Mouse (Mus musculus) kidney, adult 2 months (tissue): Measurements from ENCODE around the gene D10Jhu81e.

Source experiments
- CTCF ChIP-seq: fragments of 200-500 bp; conservative IDR thresholded peaks from 2 replicates; pipeline ENCODE4 v1.5.1; 2011; ENCODE audit warnings: low read depth, mild to moderate bottlenecking, control low read depth, low read length, moderate library complexity, mixed read lengths; ENCODE audit not compliant: insufficient read depth, insufficient read length
- POLR2A ChIP-seq: fragments of 200-500 bp; IDR thresholded peaks from one replicate; pipeline ENCODE4 v1.6.1; 2011; ENCODE audit warnings: low read depth, low read length, control low read depth

- TF ChIP-seq CTCF (no peak), POLR2A (no peak)
Observed at GRCm38 (mm10) chr10:78159252-78159878, 10.2 kb downstream of the D10Jhu81e start.
